Mouse (Mus musculus) urinary bladder, postnatal 10 days (tissue): ENCODE results near the gene Tm4sf19.

ENCODE experiments used
- DNase-seq: peaks from one replicate; pipeline ENCODE4 v3.0.0; 2022; ENCODE audit warnings: low spot score

The Tm4sf19 gene

GRCm38 (mm10) chr16:32400267-32400666 is at the start of gene Tm4sf19:
Tm4sf19 (plus strand) TSS chr16:32400506.
- no peak for DNase-seq

- DNase-seq = no peak
Measured at GRCm38 (mm10) chr16:32350776-32351175, 49.5 kb upstream of the Tm4sf19 start.

DNA sequence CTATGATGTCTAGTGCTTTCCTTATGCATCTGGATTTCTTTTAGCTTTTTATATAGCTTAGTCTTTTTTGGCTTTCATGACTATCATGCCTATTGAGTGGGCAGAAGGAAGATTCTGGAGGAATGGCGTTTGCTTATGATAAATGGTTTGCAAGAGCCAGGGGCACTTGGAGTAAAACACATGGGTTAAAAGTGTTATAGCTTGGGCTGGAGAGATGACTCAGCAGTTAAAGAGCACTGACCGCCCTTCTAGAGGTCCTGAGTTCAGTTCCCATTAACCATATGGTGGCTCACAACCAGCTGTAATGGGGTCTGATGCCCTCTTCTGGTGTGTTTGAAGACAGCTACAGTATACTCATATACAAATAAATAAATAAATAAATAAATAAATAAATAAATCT is 36.8 kb upstream of the Tm4sf19 start:
- no peak for DNase-seq

GRCm38 (mm10) chr16:32371351-32371750 is 29.0 kb upstream of the Tm4sf19 start:
- DNase-seq = no peak

- DNase-seq = no peak
Measured at GRCm38 (mm10) chr16:32379575-32379974, 20.7 kb upstream of the Tm4sf19 start.

DNA sequence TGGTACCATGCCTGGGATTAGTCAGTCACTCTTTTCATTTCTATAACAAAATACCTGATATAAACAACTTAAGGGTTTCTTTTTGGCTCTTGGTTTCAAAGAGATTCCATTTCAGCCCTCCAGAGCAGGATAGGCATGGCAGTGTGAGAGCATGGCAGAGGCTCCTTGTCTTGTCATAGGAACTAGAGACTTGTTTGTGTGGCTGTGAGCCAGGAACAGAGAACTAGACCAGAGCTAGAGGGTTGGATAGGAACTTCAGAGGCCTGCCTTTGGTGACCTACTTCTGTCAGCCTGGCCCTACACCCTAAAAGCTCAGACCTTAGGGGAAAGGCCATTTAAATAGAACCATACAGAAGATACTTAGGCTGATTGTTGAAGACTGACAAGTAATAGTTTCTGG is 17.4 kb upstream of the Tm4sf19 start:
- DNase-seq = no peak

GRCm38 (mm10) chr16:32384885-32385284 is 15.4 kb upstream of the Tm4sf19 start:
- no peak for DNase-seq

DNA sequence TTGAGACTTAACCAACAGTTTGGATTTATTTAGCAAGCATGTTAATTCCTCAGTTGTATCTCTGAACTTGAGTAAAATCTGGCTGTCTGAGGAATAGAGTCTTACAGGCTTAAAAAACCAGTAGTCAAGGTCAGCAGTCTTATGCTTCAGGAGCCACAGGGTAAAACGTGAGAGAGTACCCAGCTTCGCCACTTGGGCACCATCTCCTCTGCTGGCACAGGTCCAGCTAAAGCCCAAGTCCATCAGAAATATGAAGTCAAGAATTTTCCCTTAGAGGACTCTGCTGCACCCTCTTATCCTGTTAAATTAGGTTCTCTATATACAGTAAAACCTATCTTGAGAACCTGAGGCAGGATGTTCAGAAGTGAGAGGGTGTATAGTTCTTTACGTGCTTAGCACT is 13.5 kb upstream of the Tm4sf19 start:
- no peak for DNase-seq

GRCm38 (mm10) chr16:32389049-32389448 is 11.3 kb upstream of the Tm4sf19 start:
- DNase-seq = no peak

DNA sequence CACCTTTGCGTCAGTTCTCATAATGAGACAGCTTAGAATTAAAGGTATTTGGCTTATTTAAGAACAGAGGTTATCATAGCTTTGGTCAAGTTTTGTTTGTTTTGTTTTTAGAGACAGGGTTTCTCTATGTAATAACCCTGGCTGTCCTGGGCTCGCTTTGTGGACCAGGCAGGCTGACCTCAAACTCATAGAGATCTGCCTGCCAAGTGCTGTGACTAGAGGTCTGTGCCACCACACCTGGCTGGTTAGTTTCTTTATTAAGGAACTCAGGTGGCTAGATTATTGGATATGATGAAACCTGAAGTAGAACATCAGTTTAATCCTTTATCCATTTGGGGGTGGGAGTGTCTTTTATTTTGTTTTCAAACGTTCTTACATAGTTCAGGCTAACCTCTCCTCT is 10.5 kb upstream of the Tm4sf19 start:
- DNase-seq = no peak

GRCm38 (mm10) chr16:32390882-32391281 is 9.4 kb upstream of the Tm4sf19 start:
- no peak for DNase-seq

DNA sequence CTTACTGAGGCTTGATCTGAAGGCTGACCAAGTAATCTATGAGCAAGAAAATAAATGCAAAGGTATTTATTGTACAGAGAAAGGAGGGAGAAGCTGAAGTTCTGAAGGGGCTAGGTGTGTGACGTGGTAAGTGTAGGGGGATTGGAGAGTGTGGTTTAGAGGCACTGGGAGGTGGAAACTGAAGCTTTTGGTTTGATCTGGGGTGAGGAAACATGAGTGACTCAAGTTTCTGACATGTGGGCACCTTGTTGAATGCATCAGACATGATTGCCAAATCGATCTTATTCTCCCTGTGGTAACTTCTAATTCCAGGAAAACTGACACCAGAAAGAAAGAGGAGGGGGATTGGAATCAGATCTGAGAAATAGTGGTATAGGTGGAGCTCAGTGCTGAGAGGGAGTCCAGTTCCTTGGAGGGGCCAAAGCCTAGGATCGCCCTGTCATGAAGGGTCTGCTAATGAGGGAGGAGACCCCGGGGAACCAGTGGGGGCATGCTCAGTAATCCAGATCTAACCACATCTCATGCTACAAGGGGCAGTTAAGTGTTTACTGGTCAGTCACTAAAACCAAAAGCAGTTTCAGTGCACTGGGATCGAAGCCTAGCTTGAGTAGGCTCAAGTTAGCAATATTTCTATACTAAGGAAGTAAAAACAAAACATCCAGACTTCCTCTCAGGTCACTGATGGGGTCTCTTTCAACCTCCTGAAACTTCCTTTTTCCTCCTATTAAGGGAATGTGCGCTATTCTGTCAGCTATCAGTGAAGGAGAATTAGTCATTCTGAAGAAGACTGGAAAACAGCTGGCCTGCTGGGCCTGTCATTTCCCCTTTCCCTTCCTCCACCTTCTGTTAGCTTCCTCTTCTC is 4.4 kb upstream of the Tm4sf19 start:
- DNase-seq = no peak

DNA sequence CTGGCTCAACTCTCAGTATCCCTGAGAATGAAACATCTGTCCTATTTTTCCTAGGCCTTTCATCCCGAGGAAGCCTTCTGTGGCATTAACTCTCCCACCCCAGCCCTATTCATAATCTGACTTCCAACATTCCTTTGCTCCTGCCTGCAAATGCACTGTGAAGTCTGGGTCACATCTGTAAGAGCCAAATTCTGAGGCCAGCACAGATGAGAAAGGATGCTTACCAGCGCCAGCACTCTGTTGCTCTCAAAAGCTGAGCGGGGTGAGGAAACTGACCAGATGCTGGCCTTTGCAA is 3.8 kb upstream of the Tm4sf19 start:
- no peak for DNase-seq

DNA sequence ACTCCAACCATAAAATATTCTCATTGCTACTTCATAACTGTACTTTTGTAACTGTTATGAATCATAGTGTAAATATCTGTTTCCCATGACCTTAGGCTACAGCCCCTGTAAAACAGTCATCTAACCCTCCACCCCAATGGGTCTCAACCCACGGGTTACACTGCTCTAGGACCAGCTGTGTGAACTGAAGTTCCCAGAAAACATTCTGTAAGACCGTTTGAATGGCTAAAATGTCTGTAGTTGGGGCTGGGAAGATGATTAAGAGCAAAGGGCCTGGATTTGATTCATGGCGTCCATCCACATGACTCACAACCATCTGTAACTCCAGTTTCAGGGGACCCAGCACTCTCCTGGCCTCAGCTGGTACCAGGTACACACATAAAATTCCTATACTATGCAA is 2.1 kb upstream of the Tm4sf19 start:
- no peak for DNase-seq

GRCm38 (mm10) chr16:32401335-32401965 is 1.1 kb downstream of the Tm4sf19 start:
- no peak for DNase-seq

DNA sequence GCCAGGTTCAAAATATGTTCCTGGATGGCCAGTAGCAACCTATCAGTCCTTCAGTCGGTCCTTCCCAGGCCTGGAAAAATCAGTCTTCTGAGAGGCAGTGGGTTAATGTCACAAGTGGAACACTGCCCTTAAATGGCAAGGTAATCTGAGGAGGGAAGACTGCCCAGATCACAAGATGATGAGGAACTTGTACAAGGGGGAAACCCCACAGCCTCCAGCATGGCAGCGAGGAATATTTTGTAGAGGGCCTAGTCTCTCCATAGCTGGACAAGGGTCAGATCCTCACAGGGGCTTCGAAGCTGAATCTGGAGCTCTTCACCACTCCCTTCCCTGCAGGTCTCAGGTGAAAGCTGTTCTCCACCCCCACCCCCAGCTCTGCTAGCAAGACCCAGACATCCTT is 2.5 kb downstream of the Tm4sf19 start:
- DNase-seq = no peak

- no peak for DNase-seq
Measured at GRCm38 (mm10) chr16:32405716-32406115, 5.4 kb downstream of the Tm4sf19 start.

GRCm38 (mm10) chr16:32406671-32407070 is 6.4 kb downstream of the Tm4sf19 start:
- DNase-seq = no peak

DNA sequence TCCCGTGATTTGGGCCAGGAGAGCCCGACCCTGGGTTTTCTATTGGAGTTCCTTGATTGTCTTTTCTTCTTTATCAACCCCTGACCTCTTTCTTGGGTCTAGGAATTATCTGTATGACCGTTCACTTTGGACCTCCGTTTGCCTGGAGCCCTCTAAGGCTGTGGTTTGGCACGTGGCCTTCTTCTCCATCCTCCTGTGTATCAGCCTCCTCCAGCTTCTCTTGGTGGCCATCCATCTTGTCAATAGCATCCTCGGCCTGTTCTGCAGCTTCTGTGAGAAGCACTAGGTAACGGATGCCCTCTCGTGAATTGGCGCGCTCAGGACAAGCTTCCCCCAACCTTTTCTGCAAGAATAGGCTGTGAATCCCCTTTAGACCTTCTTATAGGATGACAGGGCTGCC is 7.4 kb downstream of the Tm4sf19 start:
- DNase-seq = no peak

- no peak for DNase-seq
Measured at GRCm38 (mm10) chr16:32417457-32417856, 17.2 kb downstream of the Tm4sf19 start.

- DNase-seq = peak; percentile 79
Measured at GRCm38 (mm10) chr16:32419517-32420483, 19.5 kb downstream of the Tm4sf19 start, which contains the start of gene Tctex1d2. Tctex1d2 (plus strand) TSS chr16:32419702.

GRCm38 (mm10) chr16:32427506-32427905 is 27.2 kb downstream of the Tm4sf19 start:
- DNase-seq = no peak
